Mouse (Mus musculus) heart, postnatal 4 days (tissue): ENCODE data around the gene Calml4. TPM values are rescaled to one million over a fixed set of nuclear protein-coding genes. Genes with fewer than 3 reads are reported as not detected.
"Not testable (repeated sequence)": the region's sequence is repeated elsewhere in the genome, so short reads cannot be mapped to it uniquely, and the experiment has no call there.

ENCODE experiments used
- DNase-seq: peaks from one replicate; pipeline ENCODE4 v3.0.0; 2021
- total RNA-seq, 2 experiments: library from RNA; stranded (reverse); gene quantifications; 2 replicates each; pipeline ENCODE4 v1.2.3; 2021

Calml4 gene
- 1 to 10 TPM; 2.4 to 2.6 TPM for total RNA-seq

- DNase-seq: peak; percentile 83
These were observed at the start of gene Calml4 for GRCm38 (mm10) chr9:62857719-62858261. Calml4 (plus strand) TSS chr9:62858080.

GRCm38 (mm10) chr9:62810095-62810494 lies 47.8 kb upstream of the Calml4 start:
- no peak for DNase-seq

DNA sequence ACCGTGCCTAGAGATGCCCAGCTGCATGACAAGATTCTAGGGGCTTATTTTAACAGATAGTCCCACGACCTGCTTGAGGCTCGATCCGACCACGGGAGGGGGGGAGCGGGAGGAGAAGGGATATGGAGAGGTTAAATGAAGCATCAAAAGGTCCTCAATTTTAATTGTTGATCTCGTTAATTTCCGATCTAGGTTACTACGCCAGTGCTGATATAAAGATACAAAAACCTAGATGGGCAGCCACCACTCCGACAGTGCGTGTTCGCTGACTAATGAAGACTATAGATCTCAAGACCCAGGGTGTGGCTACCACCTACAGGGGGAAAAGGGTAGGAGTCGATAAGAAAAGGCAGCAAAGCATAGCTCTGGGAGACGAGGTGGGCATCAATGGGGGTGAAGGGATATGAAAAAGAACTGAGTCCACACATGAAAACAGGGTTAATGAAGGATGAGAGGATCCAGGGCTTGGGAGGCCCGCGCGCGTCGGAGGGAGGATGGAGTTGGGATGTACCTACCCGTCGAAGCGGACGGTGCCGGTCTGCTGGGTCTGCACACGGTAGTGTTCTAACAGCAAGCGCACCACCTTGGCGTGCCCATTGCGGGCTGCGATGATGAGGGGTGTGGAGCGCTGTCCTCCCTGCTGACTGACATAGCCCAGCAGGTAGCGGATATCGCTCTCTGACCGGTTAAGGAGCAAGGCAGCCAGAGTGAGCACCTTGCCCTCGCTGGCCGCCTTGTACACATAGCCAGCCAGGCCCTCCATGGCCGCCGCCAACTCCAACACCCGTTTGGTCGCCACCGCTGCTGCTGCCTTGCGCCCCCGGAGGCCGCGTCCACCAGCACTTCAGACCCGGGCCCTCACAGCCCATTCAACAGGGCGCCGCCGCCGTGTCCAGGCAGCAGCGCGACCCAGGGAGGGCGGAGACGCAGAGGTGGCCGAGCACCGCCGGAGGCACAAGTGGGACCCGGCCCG lies 47.1 kb upstream of the Calml4 start:
- peak; percentile 72 for DNase-seq

GRCm38 (mm10) chr9:62811516-62812121 lies 46.3 kb upstream of the Calml4 start, which contains the start of gene Fem1b:
Fem1b (minus strand) TSS chr9:62811934.
- DNase-seq: peak; percentile 92

DNA sequence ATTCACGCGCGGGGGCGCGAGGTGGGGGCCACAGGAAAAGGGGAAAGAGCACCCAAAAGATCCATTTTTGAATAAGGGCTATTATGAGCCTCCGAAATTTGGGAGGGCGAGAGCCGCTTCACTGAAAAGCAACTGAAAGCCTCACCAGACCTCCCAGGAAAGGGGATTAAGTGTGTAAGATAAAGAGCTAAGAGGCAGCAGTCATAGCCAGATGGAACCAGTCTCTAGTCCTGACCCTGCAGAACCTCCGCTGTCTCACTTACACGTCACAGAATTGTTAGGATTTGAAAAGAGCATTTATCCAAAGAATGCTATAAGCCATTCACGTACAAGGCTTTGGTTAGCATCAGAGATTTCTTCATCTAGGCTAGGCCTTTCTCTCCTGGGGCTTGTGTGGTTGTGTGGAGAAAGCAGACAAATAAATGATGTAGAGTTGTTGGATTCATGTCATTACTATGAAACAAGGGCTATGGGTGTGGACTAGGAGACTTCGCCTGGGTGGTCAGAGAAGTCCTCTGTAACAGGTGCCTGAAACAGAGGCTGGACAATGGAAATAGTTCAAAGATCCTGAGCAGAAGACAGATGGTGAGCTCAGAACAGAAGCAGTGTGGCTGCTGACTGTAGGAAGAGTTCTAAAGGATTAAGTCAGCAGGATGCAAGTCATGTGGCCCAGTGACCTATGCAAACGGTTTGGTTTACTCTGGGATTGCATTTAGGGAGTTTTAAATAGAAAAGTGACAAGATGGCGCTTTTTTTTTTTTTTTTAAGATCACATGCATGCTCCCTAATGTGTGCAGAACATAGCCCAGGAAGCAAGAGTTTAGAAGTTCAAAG lies 45.4 kb upstream of the Calml4 start:
- no peak for DNase-seq

DNA sequence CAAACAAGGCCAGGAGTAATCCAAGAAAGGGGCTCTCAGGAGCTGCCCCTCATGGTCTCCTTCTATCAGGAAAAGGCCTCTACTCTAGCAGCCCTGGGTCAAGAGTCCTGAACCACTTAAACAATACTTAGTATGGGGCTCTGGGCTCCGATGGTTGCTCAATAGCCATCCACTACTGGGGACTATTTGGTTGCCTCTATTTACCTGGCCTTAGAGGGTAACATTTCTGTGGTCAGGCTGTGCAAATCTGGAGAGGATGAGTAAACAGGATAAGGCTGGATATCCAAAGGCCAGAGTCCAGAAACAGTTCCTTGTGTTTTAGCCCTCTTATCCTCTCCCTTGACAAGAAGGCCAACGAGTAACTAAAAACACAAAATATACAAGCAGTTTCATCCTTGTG lies 43.1 kb upstream of the Calml4 start:
- DNase-seq: no peak

DNA sequence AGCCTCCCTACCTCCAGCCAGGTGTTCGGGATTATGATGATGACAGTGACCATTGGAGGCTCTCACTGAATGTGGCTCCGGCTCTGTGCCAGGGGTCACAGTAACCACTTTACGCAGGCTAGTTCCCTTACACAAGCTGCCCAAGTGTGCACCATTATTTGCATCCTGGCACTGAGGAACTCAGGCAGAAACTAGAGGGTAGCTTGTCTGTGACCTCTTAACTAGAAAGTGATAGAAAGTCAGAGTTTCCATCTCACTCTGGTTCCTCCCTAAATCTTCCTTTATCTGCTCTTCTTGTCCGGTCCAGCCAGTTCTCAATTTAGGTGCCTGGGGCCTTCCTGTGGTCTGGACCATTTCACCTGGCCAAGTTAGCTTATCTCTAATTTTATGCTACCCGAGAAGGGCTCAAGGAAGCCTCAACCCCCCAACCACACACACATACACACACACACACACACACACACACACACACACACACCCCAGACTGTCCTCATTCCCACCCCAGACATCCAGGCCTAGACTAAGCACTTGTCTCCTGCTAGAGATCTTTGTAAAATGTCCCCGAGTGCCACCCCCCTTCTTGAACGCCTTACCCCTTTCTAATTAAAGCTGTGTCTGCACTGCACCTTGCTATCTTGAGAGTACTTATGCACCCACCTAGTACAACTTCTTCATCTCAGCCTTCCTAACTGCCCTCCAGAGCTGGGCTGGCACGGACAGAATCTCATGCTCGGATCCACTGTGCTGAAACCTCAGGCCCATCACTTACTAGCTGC lies 41.4 kb upstream of the Calml4 start:
- no peak for DNase-seq

- DNase-seq: peak; percentile 77
These were observed 40.7 kb upstream of the Calml4 start for GRCm38 (mm10) chr9:62817099-62817571.

DNA sequence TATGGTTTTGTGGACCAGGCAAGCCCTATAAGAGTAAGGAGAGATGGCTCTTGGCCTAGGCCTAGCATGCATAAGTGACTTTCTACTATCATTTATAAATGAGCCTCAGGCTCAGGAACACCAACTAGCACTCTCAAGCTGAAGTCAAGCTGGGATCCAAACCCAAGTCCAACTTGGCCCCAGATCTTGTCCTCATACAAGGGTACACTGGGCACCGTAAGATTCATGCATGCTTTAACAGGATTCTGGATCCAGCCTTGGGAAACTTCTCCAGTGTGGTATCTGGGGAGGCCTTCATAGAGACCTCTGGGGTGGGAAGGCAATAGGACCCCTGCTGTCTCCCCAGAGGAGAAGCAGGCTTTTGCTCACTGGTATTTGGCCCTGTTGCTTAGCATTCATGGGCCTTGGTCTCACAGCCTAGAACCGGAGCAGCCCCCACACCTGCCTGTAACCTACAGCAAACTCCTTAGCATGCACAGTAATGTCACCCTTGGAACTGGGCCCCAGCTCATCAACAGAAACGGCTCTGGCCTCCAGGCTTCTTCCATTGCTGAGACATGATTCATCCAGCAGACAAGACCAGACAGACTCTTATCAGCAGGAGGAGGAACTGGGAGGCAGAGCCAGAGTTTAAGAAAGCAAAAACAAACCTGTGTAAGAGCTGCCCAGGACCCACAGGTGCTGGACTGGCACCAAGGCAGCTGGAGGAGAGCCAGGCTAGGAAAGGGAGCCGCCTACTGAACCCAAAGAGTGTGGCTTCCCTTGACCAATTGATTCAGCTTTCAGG lies 39.9 kb upstream of the Calml4 start:
- DNase-seq: no peak

DNA sequence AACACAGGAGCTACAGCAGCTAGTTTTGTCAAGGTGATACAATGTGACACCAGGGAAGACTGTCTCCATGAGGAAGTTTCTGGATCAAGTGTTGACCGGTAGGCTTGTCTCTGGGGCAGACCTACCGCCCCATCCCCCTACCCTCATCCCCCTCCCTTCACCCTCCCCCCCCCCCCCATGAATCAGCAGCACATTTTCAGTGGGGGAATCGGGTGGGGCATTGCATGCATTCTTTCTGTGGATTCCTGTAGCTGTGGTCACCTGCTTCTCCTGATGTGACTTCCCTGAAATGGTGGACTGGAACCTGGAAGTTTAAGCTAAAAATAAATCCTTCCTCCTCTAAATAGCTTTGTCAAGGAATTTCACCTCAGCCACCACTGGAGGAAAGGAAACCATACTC lies 38.4 kb upstream of the Calml4 start:
- no peak for DNase-seq

DNA sequence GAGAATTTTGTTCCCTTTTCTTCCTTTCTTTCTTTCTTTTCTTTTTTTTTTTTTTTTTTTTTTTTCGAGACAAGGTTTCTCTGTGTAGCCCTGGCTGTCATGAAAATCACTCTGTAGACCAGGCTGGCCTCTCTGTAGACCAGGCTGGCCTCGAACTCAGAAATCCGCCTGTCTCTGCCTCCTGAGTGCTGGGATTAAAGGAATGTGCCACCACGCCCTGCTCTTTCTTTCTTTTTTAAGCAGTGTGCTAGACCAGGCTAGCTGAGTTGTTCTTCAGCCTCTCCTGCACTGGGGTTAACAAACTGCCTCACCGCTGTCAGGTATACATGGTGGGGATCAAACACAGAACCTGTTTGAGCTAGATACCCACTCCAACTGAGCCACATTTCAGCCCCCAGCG lies 38.0 kb upstream of the Calml4 start:
- not testable (repeated sequence) for DNase-seq

GRCm38 (mm10) chr9:62820829-62821228 lies 37.1 kb upstream of the Calml4 start:
- DNase-seq: no peak

DNA sequence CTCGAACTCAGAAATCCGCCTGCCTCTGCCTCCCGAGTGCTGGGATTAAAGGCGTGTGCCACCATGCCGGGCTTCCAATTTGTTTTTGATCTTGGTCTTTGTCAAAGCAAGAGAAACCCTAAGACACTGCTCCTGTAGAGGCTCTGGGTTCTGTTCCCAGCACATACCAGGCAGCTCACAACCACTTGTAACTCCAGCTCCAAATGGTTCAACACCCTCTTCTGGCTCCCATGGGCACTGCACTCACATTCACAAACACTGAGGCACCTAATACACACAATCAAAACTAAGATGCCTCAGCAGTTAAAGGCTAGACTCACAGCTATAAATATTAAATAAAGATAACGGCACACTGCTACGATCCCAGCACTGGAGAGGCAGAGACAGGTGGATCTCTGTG lies 36.1 kb upstream of the Calml4 start:
- no peak for DNase-seq

- no peak for DNase-seq
These were observed 32.0 kb upstream of the Calml4 start for GRCm38 (mm10) chr9:62825791-62826393.

DNA sequence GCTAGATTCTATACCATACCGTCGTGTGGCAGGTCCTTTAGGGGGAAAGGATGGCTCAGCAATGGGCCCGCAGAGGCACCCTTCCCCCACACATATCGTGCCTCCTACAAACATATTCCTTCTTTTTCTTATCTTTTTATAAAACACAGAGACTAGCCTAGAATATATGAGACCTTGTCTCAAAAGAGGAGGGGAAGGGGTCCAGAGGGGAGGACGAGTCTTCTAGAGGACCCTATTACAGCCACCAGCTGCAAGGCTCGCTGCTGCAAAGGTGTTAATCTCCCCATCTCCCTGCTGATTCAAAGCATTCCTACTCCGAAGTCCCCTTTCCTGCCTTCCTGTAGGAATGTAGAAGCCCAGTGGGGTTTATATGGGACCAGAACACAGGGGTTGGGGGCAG lies 31.4 kb upstream of the Calml4 start:
- DNase-seq: no peak

DNA sequence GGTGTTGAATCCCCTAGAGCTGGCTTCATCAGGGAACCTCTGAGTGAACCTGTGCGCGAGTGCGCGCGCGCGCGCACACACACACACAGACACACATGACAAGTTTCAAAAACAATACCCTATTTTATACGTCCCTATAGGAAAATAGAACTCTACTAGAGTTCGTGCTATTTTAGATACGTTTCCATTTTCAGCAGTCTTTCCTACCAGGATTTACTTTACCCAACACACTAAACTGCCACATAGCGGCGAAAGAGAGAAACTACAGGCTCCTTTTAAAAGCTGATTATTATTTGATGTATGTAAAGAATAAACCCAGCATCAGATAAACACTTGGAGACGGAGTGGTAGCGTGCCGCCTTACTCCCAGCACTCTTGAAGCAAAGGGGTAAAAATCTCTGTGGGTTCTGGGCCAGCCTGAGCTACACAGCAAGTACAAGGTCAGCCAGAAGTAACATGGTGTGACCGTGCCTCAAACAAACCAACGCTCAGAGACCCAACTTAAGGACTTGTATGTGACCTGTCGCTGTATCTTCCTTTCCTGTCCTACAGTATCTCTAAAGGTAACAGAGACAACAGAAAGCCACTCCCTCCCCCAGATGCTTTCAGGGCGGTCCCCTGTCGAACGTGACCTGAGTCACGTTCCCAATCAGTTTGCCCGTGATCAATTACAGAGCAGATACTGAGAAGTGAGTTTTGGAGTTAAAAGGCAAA lies 29.8 kb upstream of the Calml4 start:
- DNase-seq: no peak

GRCm38 (mm10) chr9:62828662-62829086 lies 29.2 kb upstream of the Calml4 start:
- DNase-seq: peak; percentile 98

GRCm38 (mm10) chr9:62829877-62830276 lies 28.0 kb upstream of the Calml4 start:
- no peak for DNase-seq

GRCm38 (mm10) chr9:62834906-62835305 lies 23.0 kb upstream of the Calml4 start:
- no peak for DNase-seq
